Mouse (Mus musculus) hindbrain, postnatal 0 days (tissue): ENCODE results near the gene Efna4. TPM values are rescaled to one million over a fixed set of nuclear protein-coding genes. Genes with fewer than 3 reads are reported as not detected.

Experiments used
- ATAC-seq: fragments of 200-750 bp; cut with Nextera tagmentation; 2 replicates; pipeline ENCODE4 v1.8.0; 2017; ENCODE audit warnings: mild to moderate bottlenecking, moderate TSS enrichment, moderate library complexity
- DNase-seq: peaks from one replicate; pipeline ENCODE4 v3.0.0-alpha.2; 2015; ENCODE audit warnings: low spot score
- H3K27ac ChIP-seq: fragments of 300-500 bp; sonication (generic); 2 replicates; pipeline ENCODE4 v1.5.1; 2014; ENCODE audit warnings: mild to moderate bottlenecking
- H3K27me3 ChIP-seq: fragments of 300-500 bp; sonication (generic); 2 replicates; pipeline ENCODE4 v1.6.1; 2014; ENCODE audit warnings: low read length, mixed read lengths; ENCODE audit not compliant: insufficient read depth
- H3K36me3 ChIP-seq: fragments of 300-500 bp; sonication (generic); 2 replicates; pipeline ENCODE4 v1.6.1; 2014; ENCODE audit warnings: low read length, mixed read lengths; ENCODE audit not compliant: insufficient read depth
- H3K4me1 ChIP-seq: fragments of 300-500 bp; sonication (generic); 2 replicates; pipeline ENCODE4 v1.6.1; 2014; ENCODE audit warnings: antibody characterized with exemption, low read length, mixed read lengths; ENCODE audit not compliant: insufficient read depth
- H3K4me2 ChIP-seq: fragments of 300-500 bp; sonication (generic); 2 replicates; pipeline ENCODE4 v1.6.1; 2014; ENCODE audit warnings: low read depth, mild to moderate bottlenecking, low read length, moderate library complexity, mixed read lengths
- H3K4me3 ChIP-seq: fragments of 300-500 bp; sonication (generic); 2 replicates; pipeline ENCODE4 v1.5.1; 2014; ENCODE audit warnings: low read length
- H3K9ac ChIP-seq: fragments of 300-500 bp; sonication (generic); replicated peaks from 2 replicates; pipeline ENCODE4 v1.6.1; 2014; ENCODE audit warnings: mild to moderate bottlenecking, low read length, moderate library complexity, mixed read lengths
- H3K9me3 ChIP-seq: fragments of 300-500 bp; sonication (generic); 2 replicates; pipeline ENCODE4 v1.6.1; 2016; ENCODE audit warnings: low read length, mixed read lengths
- CTCF ChIP-seq: IDR thresholded peaks from 2 replicates; pipeline ENCODE4 v1.5.1; 2016; ENCODE audit warnings: antibody characterized with exemption, control low read depth, low read depth
- WGBS: fragments of 180-500 bp; shearing (Covaris S2); extraction: QIAGEN DNeasy Blood & Tissue Kit; methylation state at CpG from one replicate; pipeline ENCODE4 v1.1.7; 2014; 5-methylcytosine and 5-hydroxymethylcytosine counted together
- polyA plus RNA-seq: library from polyadenylated mRNA; unstranded; fragments of >200 nt; fragmentation: Nextera tagmentation; extraction: Ambion mirVana; gene quantifications from 2 replicates; pipeline ENCODE4 v1.2.1, GENCODE M21; 2015
- total RNA-seq: library from RNA; depleted of rRNA; stranded (reverse); fragments of >200 nt; gene quantifications from 2 replicates; pipeline ENCODE4 v1.2.3, GENCODE M21; 2014

The Efna4 gene
- total and polyA plus RNA-seq, 2 experiments from 2014 or later = 3.5 to 7.6 TPM

DNA sequence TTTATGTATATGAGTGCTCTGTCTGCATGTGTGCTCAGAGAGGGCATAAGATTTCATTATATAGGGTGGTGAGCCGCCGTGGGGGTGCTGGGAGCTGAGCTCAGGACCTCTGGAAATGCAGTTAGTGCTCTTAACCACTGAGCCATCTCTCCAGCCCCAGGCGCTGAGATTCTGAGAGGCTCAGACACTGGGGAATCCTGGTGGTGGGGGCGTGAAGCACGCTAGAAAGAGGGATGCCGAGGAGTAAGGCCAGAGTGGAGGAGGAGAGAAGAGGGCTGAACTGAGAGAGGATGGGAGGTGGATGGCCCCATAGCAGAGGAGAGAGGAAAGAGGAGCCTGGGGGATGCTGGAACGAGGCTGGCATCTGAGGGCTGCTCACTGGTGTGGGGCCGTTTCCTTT lies 26.8 kb upstream of the Efna4 start:
- H3K27ac ChIP-seq = no peak overlapping the region
- no peak overlapping the region for H3K4me2 ChIP-seq
- no peak overlapping the region for H3K9ac ChIP-seq
- H3K9me3 ChIP-seq = no peaks in the 10 kb centered on the region
- no peak overlapping the region for H3K4me3 ChIP-seq
- no peaks in the 10 kb centered on the region for H3K4me1 ChIP-seq
- DNase-seq = no peak
- TF ChIP-seq CTCF = no peak
- 0 out of 2 replicates have a peak, but pooled peaks cover 5% of the 10 kb centered on the region for H3K27me3 ChIP-seq
- no peaks in the 10 kb centered on the region for H3K36me3 ChIP-seq
- 51% methylated on average over 8 of the region's 8 CpGs for WGBS
- ATAC-seq = no peak

DNA sequence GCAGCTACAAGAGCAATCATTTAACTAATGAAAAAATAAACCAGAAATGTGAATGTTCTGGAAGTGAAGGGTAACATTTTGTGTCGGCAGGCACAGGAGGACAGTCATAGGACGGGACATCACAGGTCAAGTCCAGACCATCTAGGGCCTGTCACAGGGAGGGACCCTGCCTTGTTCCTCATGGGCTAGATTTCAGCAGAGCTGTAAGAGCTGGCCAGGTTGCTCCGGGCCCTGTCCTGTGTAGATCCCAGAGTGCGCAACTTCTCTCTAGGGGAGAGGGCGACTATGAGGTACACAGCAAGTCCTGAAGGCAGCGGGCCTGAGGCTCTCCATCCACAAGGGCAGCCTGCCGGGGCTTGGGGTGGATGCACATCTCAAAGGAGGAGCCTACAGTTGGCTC lies 23.8 kb upstream of the Efna4 start, which contains the start of gene Dcst2:
Gene Dcst2 (plus strand): TSS at position 301 of the 400 bp plus-strand sequence.
- H3K9ac ChIP-seq = no peak within 1 kb of the TSS
- no peak within 1 kb of the TSS for H3K4me3 ChIP-seq
- 0 out of 2 replicates have a peak, but pooled peaks cover 5% of the 10 kb centered on the region for H3K27me3 ChIP-seq
- H3K27ac ChIP-seq = no peak within 1 kb of the TSS
- WGBS = 92% methylated on average over 7 of the region's 7 CpGs
- no peaks in the 10 kb centered on the region for H3K9me3 ChIP-seq
- ATAC-seq = no peak
- H3K4me1 ChIP-seq = no peaks in the 10 kb centered on the region
- no peak within 1 kb of the TSS for H3K4me2 ChIP-seq
- no peaks in the 10 kb centered on the region for H3K36me3 ChIP-seq
- DNase-seq = no peak
- no peak for TF ChIP-seq CTCF

DNA sequence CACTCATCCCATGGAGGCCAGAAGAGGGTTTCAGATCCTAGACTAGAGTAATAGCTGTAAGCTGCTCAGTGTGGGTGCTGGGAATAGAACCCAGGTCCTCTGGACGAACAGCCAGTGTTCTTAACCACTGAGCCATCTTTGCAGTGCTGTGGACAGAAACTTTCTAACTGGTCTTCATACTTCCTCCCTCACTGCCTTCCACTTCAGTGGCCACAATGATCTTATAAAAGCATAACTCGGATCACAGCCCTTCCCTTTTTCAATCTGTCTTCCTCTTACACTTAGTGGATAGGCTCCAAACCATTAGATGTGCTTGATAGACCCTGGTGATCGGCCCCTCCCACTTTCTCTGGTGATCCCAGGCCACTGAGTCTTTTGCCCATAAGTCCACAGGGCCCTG lies 22.4 kb upstream of the Efna4 start:
- Histone ChIP-seq H3K27ac (no peak overlapping the region), H3K9me3 (no peaks in the 10 kb centered on the region), H3K9ac (no peak overlapping the region), H3K36me3 (no peaks in the 10 kb centered on the region), H3K27me3 (0 out of 2 replicates have a peak, but pooled peaks cover under 1% of the 10 kb centered on the region), H3K4me2 (no peak overlapping the region), H3K4me3 (no peak overlapping the region), H3K4me1 (no peaks in the 10 kb centered on the region)
- 67% methylated on average over 3 of the region's 3 CpGs for WGBS
- no peak for TF ChIP-seq CTCF
- DNase-seq (no peak), ATAC-seq (no peak)

DNA sequence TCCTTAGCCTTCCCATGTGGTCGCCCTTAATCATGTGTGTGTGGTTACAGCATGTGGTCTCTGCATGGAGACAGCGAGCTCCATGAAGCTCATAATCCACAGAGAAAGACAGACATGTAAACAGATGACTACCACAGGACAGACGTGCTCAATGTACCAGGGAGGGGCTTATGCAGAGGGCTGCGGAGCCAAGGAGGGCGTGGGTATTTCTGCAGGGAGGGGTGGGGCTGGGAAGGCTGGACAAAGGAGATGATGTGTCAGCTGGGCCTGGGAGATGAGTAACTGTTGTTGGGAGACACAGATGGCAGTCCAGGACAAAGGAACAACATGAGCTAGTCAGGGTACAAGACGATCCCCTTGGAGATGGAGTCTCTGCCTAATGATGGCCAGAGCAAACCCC lies 21.8 kb upstream of the Efna4 start:
- Histone ChIP-seq H3K9me3 (no peaks in the 10 kb centered on the region), H3K9ac (no peak overlapping the region), H3K4me2 (no peak overlapping the region), H3K4me3 (no peak overlapping the region), H3K27me3 (no peaks in the 10 kb centered on the region), H3K4me1 (no peaks in the 10 kb centered on the region), H3K27ac (no peak overlapping the region), H3K36me3 (no peaks in the 10 kb centered on the region)
- DNase-seq = no peak
- TF ChIP-seq CTCF = no peak
- no peak for ATAC-seq
- 51% methylated on average over 6 of the region's 6 CpGs for WGBS

DNA sequence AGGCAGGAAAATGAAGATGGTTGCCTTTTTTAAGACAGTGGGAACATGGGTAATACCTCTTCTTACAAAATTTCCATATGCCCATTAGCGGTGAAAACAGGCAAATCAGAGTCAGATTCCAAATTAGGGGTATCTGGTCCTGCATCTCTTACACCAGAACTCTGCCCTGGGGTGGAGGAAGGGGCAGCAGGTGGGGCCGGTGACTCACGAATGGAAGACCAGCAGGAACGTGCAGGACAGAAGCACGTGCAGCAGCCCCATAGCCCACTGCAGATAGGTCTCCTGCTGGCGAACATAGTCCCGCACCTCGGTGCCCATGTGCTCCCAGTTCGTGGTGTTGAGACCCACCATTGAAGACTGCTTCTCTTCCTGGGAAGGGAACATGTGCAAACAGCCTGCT lies 18.2 kb upstream of the Efna4 start:
- H3K4me2 ChIP-seq = no peak overlapping the region
- no peak for TF ChIP-seq CTCF
- no peak overlapping the region for H3K27ac ChIP-seq
- no peak overlapping the region for H3K4me3 ChIP-seq
- H3K27me3 ChIP-seq = no peaks in the 10 kb centered on the region
- no peaks in the 10 kb centered on the region for H3K9me3 ChIP-seq
- H3K4me1 ChIP-seq = no peaks in the 10 kb centered on the region
- no peak for DNase-seq
- no peaks in the 10 kb centered on the region for H3K36me3 ChIP-seq
- WGBS = 64% methylated on average over 9 of the region's 9 CpGs
- no peak for ATAC-seq
- no peak overlapping the region for H3K9ac ChIP-seq

DNA sequence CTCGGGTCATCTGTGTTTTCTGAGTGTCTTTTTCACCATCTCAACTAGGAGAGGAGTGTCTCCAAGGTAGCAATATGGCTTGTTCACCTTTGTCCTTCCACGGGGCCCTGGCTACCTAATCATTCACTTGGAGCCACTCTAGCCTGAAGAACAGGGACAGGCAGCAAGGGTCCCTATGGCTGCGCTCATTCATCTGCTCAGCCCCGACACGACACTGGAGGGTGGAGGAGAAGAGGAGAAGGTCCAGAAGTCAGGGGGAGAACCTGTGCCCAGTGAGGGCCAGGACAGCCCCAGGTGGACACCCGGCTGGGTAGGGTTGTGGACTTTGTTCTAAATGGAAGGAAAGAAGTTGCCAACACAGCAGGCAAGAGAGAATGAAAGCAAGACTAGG lies 17.7 kb upstream of the Efna4 start:
- H3K27me3 ChIP-seq = no peaks in the 10 kb centered on the region
- DNase-seq (no peak), ATAC-seq (no peak)
- H3K4me3 ChIP-seq = no peak overlapping the region
- no peaks in the 10 kb centered on the region for H3K9me3 ChIP-seq
- WGBS = 76% methylated on average over 6 of the region's 6 CpGs
- no peak overlapping the region for H3K9ac ChIP-seq
- TF ChIP-seq CTCF = no peak
- H3K36me3 ChIP-seq = no peaks in the 10 kb centered on the region
- no peaks in the 10 kb centered on the region for H3K4me1 ChIP-seq
- no peak overlapping the region for H3K27ac ChIP-seq
- H3K4me2 ChIP-seq = no peak overlapping the region

DNA sequence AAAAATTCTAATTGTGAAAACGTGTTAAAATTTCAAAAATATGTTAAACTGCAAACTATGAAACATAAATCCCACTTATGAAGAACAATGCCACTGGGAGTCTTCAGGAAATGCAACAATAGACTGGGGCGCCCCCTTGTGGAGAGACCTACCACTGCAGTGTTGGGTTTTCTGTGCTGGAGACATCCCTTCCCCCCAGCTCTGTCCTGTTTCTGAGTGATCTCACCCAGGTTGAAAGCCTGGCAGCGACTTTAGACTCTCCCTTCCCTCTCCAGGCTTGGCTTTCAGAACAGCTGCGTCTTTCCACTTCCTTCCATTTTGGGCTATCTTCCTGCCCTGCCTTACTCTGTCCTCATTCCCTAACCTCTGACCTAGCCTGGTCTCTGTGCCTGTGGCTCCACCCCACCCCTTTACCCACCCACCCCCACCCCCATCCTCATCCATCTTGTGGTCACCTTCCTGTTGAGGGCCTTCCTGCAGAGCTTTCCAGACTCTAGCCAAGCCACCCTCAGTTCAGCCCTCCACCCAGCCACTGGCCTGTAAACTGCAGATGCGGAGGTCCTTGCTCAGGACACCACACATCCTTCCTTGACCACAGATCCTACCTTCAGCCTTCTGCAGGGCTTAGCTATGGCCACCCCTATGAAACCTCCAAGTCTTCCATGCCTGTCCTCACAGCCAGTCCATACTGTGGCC lies 17.1 kb upstream of the Efna4 start:
- peak; percentile 10; the same call in 1 of the 2 replicates for ATAC-seq
- WGBS = 22% methylated on average over 5 of the region's 5 CpGs

More for the DNA sequence above, 17.1 kb upstream of the Efna4 start:
- no peaks in the 10 kb centered on the region for H3K36me3 ChIP-seq
- H3K4me2 ChIP-seq = no peak overlapping the region
- no peak overlapping the region for H3K4me3 ChIP-seq
- no peak overlapping the region for H3K9ac ChIP-seq
- DNase-seq = peak; percentile 82
- H3K9me3 ChIP-seq = no peaks in the 10 kb centered on the region
- H3K27me3 ChIP-seq = no peaks in the 10 kb centered on the region
- no peak overlapping the region for H3K27ac ChIP-seq
- H3K4me1 ChIP-seq = 0 out of 2 replicates have a peak, but pooled peaks cover 3% of the 10 kb centered on the region
- peak; percentile 91 for TF ChIP-seq CTCF
